Mouse (Mus musculus) embryonic facial prominence, embryonic 14.5 days (tissue): Measurements from ENCODE around the gene Rag1. TPM values are rescaled to one million over a fixed set of nuclear protein-coding genes. Genes with fewer than 3 reads are reported as not detected.

ENCODE experiments used
- ATAC-seq: fragments of 200-750 bp; cut with Nextera tagmentation; 2 replicates; pipeline ENCODE4 v1.8.0; 2017; ENCODE audit warnings: low read depth, moderate number of reproducible peaks, moderate TSS enrichment
- DNase-seq: peaks from one replicate; pipeline ENCODE4 v3.0.0-alpha.2; 2015; ENCODE audit warnings: low spot score
- H3K27ac ChIP-seq: fragments of 300-500 bp; sonication (generic); replicated peaks from 2 replicates; pipeline ENCODE4 v1.5.1; 2014; ENCODE audit warnings: low read depth, mild to moderate bottlenecking, low read length, moderate library complexity
- H3K27me3 ChIP-seq: fragments of 300-500 bp; sonication (generic); replicated peaks from 2 replicates; pipeline ENCODE4 v1.6.1; 2014; ENCODE audit warnings: low read length; ENCODE audit not compliant: control insufficient read depth, insufficient read depth
- H3K36me3 ChIP-seq: fragments of 300-500 bp; sonication (generic); 2 replicates; pipeline ENCODE4 v1.6.1; 2014; ENCODE audit warnings: low read length, mixed read lengths; ENCODE audit not compliant: control insufficient read depth, insufficient read depth
- H3K4me1 ChIP-seq: fragments of 300-500 bp; sonication (generic); 2 replicates; pipeline ENCODE4 v1.6.1; 2014; ENCODE audit warnings: antibody characterized with exemption, low read length; ENCODE audit not compliant: control insufficient read depth, insufficient read depth
- H3K4me2 ChIP-seq: fragments of 300-500 bp; sonication (generic); 2 replicates; pipeline ENCODE4 v1.6.1; 2014; ENCODE audit warnings: low read depth, mild to moderate bottlenecking, low read length, moderate library complexity, mixed read lengths
- H3K4me3 ChIP-seq: fragments of 300-500 bp; sonication (generic); 2 replicates; pipeline ENCODE4 v1.5.1; 2014; ENCODE audit warnings: low read depth, mild to moderate bottlenecking, low read length
- H3K9ac ChIP-seq: fragments of 300-500 bp; sonication (generic); 2 replicates; pipeline ENCODE4 v1.6.1; 2014; ENCODE audit warnings: low read depth, mild to moderate bottlenecking, low read length, moderate library complexity, mixed read lengths
- H3K9me3 ChIP-seq: fragments of 300-500 bp; sonication (generic); 2 replicates; pipeline ENCODE4 v1.6.1; 2016; ENCODE audit warnings: low read length; ENCODE audit not compliant: control insufficient read depth
- WGBS: fragments of 180-500 bp; shearing (Covaris S2); extraction: QIAGEN DNeasy Blood & Tissue Kit; methylation state at CpG from one replicate; pipeline ENCODE4 v1.1.7; 2014; 5-methylcytosine and 5-hydroxymethylcytosine counted together
- polyA plus RNA-seq: library from polyadenylated mRNA; unstranded; fragments of >200 nt; fragmentation: Nextera tagmentation; extraction: Ambion mirVana; gene quantifications from 2 replicates; pipeline ENCODE4 v1.2.1, GENCODE M21; 2014

The Rag1 gene
- 0.31 and 0.33 TPM in 2 replicates for polyA plus RNA-seq

- peak; percentile 71 for ATAC-seq
- Histone ChIP-seq H3K27ac (peak within 1 kb of the TSS; percentile 77), H3K36me3 (no peaks in the 10 kb centered on the region), H3K9ac (0 out of 2 replicates have a peak within 1 kb of the TSS, but pooled peaks have one; percentile 19), H3K4me2 (peak within 1 kb of the TSS; percentile 25), H3K9me3 (no peaks in the 10 kb centered on the region), H3K4me3 (no peak within 1 kb of the TSS), H3K27me3 (no peaks in the 10 kb centered on the region), H3K4me1 (peaks cover 9% of the 10 kb centered on the region; the same call in 1 of the 2 replicates)
- peak; percentile 71 for DNase-seq
- 22% methylated on average over 8 of the region's 8 CpGs for WGBS
These were observed at the start of gene Rag1, which contains the start of gene B230118H07Rik for GRCm38 (mm10) chr2:101649114-101649671. Gene Rag1 (minus strand): TSS chr2:101649501. Gene B230118H07Rik (minus strand): TSS chr2:101649532.

- H3K27me3 ChIP-seq, result no peaks in the 10 kb centered on the region
- DNase-seq (no peak), ATAC-seq (no peak)
- H3K27ac ChIP-seq, result no peak overlapping the region
- H3K9me3 ChIP-seq, result no peaks in the 10 kb centered on the region
- peaks cover 75% of the 10 kb centered on the region for H3K36me3 ChIP-seq
- no peak overlapping the region for H3K4me3 ChIP-seq
- H3K4me1 ChIP-seq, result no peaks in the 10 kb centered on the region
- H3K9ac ChIP-seq, result no peak overlapping the region
- H3K4me2 ChIP-seq, result no peak overlapping the region
- WGBS, result 83% methylated on average over 7 of the region's 7 CpGs
These were observed 46.3 kb upstream of the Rag1 start for GRCm38 (mm10) chr2:101695584-101695983.

GRCm38 (mm10) chr2:101693577-101694215 lies 44.4 kb upstream of the Rag1 start:
- H3K9ac ChIP-seq, result no peak overlapping the region
- ATAC-seq, result no peak
- no peak overlapping the region for H3K4me2 ChIP-seq
- H3K36me3 ChIP-seq, result peaks cover 78% of the 10 kb centered on the region
- WGBS, result 56% methylated on average over 5 of the region's 5 CpGs
- no peak overlapping the region for H3K4me3 ChIP-seq
- DNase-seq, result peak; percentile 20
- H3K27ac ChIP-seq, result no peak overlapping the region
- no peaks in the 10 kb centered on the region for H3K4me1 ChIP-seq
- H3K9me3 ChIP-seq, result no peaks in the 10 kb centered on the region
- no peaks in the 10 kb centered on the region for H3K27me3 ChIP-seq

- ATAC-seq, result no peak
- no peak overlapping the region for H3K9ac ChIP-seq
- 72% methylated on average over 4 of the region's 4 CpGs for WGBS
- no peak overlapping the region for H3K4me3 ChIP-seq
- no peaks in the 10 kb centered on the region for H3K27me3 ChIP-seq
- H3K36me3 ChIP-seq, result peaks cover 77% of the 10 kb centered on the region
- H3K4me1 ChIP-seq, result no peaks in the 10 kb centered on the region
- no peak overlapping the region for H3K4me2 ChIP-seq
- no peaks in the 10 kb centered on the region for H3K9me3 ChIP-seq
- H3K27ac ChIP-seq, result no peak overlapping the region
- DNase-seq, result no peak
These were observed 43.7 kb upstream of the Rag1 start for GRCm38 (mm10) chr2:101693043-101693442.

- Histone ChIP-seq H3K9ac (no peak overlapping the region), H3K36me3 (peaks cover 74% of the 10 kb centered on the region), H3K27ac (no peak overlapping the region), H3K4me3 (no peak overlapping the region), H3K4me1 (no peaks in the 10 kb centered on the region), H3K27me3 (no peaks in the 10 kb centered on the region), H3K9me3 (no peaks in the 10 kb centered on the region), H3K4me2 (no peak overlapping the region)
- ATAC-seq, result no peak
- WGBS, result 91% methylated on average over 9 of the region's 9 CpGs
- DNase-seq, result peak; percentile 14
These were observed 41.0 kb upstream of the Rag1 start for GRCm38 (mm10) chr2:101690252-101690827.

- DNase-seq (no peak), ATAC-seq (no peak)
- H3K36me3 ChIP-seq, result peaks cover 72% of the 10 kb centered on the region
- no peaks in the 10 kb centered on the region for H3K27me3 ChIP-seq
- no peak overlapping the region for H3K4me3 ChIP-seq
- no peaks in the 10 kb centered on the region for H3K9me3 ChIP-seq
- 86% methylated on average over 5 of the region's 5 CpGs for WGBS
- H3K9ac ChIP-seq, result no peak overlapping the region
- no peaks in the 10 kb centered on the region for H3K4me1 ChIP-seq
- no peak overlapping the region for H3K27ac ChIP-seq
- no peak overlapping the region for H3K4me2 ChIP-seq
These were observed 38.7 kb upstream of the Rag1 start for GRCm38 (mm10) chr2:101688011-101688410.

- 92% methylated on average over 12 of the region's 12 CpGs for WGBS
- no peak overlapping the region for H3K4me2 ChIP-seq
- peaks cover 2% of the 10 kb centered on the region; the same call in 1 of the 2 replicates for H3K4me1 ChIP-seq
- DNase-seq (no peak), ATAC-seq (no peak)
- no peak overlapping the region for H3K4me3 ChIP-seq
- H3K9ac ChIP-seq, result no peak overlapping the region
- H3K9me3 ChIP-seq, result no peaks in the 10 kb centered on the region
- no peaks in the 10 kb centered on the region for H3K27me3 ChIP-seq
- no peak overlapping the region for H3K27ac ChIP-seq
- H3K36me3 ChIP-seq, result peaks cover 41% of the 10 kb centered on the region
These were observed 35.1 kb upstream of the Rag1 start for GRCm38 (mm10) chr2:101684421-101684820.

- Histone ChIP-seq H3K27me3 (no peaks in the 10 kb centered on the region), H3K4me1 (peaks cover 5% of the 10 kb centered on the region; the same call in 1 of the 2 replicates), H3K27ac (0 out of 2 replicates have a peak overlapping the region, but pooled peaks have one; percentile 15), H3K9ac (peak overlapping the region; percentile 96), H3K36me3 (peaks cover under 1% of the 10 kb centered on the region; the same call in 1 of the 2 replicates), H3K9me3 (no peaks in the 10 kb centered on the region), H3K4me2 (peak overlapping the region; percentile 73), H3K4me3 (peak overlapping the region; percentile 91)
- 2% methylated on average over 15 of the region's 15 CpGs for WGBS
- no peak for ATAC-seq
- DNase-seq, result peak; percentile 27
These were observed 30.0 kb upstream of the Rag1 start for GRCm38 (mm10) chr2:101679164-101679784.
